Mouse (Mus musculus): Measurements from ENCODE around the gene Tpt1. TPM values are rescaled to one million over a fixed set of nuclear protein-coding genes. Genes with fewer than 3 reads are reported as not detected.
"Not testable (repeated sequence)": the region's sequence is repeated elsewhere in the genome, so short reads cannot be mapped to it uniquely, and the experiment has no call there.

The Tpt1 gene
- 1,000 to 10,000 TPM; 1,133 to 1,398 TPM for total RNA-seq (2021)
- long read RNA-seq, transcript Tpt1-201 (6 exons, 1,169 nt) = major isoform, 341 of 379 reads
- long read RNA-seq, partial matches to known transcripts = 4 of 379 reads
- long read RNA-seq, other reads (novel, unspliced or antisense) = 32 of 379 reads

- DNase-seq (ENCODE audit: low spot score in 2 of 2) = peak; percentile 99
Observed at GRCm38 (mm10) chr14:75844867-75845697, at the start of gene Tpt1. Gene Tpt1, plus strand, starts transcription at chr14:75845093.

DNA sequence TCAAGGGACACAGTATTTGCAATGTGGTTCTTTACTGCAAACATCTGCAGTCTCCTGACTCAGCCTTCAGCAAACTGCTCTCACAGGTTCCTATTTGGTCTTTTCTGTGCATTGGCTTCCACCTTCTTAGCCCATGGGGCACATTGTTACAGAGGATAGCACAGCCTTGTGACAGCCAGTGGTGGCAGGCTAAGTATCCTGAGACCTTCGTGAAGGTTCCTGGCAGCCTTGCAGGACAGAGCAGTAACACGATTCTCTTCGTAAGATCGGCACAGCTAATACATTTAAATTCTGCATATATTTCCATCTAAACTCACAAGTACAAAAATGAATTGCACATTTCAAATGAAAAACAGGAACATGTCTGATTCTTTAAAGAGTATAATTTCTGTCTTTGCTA, 49.0 kb upstream of the Tpt1 start:
- DNase-seq (ENCODE audit: low spot score in 2 of 2) = no peak

DNA sequence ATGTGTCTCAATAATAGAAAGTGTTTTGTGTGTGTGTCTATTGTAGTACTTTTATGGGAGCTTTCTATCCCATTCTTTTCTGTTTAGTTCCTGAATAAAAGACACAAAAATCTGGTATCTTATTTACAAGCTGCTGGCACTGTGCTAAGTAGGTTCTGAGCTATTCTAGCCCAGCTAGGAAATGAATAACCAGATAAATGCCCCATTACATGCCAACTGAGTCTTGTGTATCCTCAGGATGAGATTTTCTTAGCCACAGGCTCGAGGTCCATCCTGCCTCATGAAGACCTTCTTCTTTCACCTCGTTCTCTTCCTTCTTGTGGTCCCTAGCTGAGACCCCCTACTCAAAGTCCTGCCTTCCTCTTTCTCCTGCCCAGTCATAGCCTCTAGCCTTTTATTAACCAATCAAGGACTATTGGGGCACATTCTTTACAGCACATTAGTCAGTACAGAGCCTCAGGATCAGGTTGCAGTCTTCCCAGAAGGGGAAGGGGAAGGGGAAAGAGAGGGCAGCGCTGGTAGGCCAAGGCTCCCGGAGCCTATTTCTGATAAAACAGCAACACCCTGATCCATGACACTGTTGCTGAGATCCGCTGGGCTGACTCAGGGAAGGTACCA, 47.0 kb upstream of the Tpt1 start:
- DNase-seq (ENCODE audit: low spot score in 2 of 2) = no peak

GRCm38 (mm10) chr14:75807800-75808199, 37.1 kb upstream of the Tpt1 start:
- DNase-seq (ENCODE audit: low spot score in 2 of 2) = no peak

DNA sequence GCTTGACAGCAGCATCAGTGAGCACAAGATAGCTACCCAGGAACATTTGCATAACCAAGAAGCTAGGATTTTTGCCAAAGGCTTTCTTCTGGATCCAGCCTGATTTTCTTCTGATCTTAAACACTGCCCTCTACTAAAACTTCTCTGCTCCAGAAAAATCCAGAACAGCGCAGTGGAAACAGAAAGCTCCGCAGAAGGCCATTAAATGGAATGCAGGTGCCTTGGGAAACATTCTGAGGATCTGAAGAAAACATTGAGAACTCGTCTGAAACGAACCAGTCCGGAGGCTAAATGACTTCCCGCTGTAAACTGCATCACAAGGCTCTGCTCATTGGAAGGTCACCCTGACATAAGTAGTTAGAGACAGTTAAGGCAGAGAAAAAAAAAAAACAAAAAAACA, 35.0 kb upstream of the Tpt1 start:
- no peak for DNase-seq (ENCODE audit: low spot score in 2 of 2)

DNA sequence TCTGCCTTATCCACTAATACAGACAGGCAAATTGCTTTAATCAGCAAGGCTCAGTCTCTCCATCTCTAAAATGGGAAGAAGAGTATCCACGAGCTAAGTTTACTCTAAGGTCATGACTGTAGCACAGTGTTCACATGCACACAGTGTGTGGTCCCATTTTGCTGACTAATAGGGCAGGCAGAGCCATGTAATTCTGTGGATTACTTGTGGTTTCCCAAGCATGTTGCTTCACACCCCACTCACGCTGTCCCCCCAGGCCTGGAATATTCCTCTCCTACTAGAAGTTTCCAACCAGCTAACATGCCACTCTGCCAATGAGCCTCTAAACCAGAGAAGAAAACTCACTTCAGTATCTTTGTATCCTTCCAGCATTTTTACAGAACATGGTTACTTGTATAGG, 26.4 kb upstream of the Tpt1 start:
- no peak for DNase-seq (ENCODE audit: low spot score in 2 of 2)

GRCm38 (mm10) chr14:75819341-75819740, 25.6 kb upstream of the Tpt1 start:
- no peak for DNase-seq (ENCODE audit: low spot score in 2 of 2)

GRCm38 (mm10) chr14:75820007-75820406, 24.9 kb upstream of the Tpt1 start:
- DNase-seq (ENCODE audit: low spot score in 2 of 2) = no peak

- DNase-seq (ENCODE audit: low spot score in 2 of 2) = no peak
Observed at GRCm38 (mm10) chr14:75826851-75827410, 18.0 kb upstream of the Tpt1 start.

DNA sequence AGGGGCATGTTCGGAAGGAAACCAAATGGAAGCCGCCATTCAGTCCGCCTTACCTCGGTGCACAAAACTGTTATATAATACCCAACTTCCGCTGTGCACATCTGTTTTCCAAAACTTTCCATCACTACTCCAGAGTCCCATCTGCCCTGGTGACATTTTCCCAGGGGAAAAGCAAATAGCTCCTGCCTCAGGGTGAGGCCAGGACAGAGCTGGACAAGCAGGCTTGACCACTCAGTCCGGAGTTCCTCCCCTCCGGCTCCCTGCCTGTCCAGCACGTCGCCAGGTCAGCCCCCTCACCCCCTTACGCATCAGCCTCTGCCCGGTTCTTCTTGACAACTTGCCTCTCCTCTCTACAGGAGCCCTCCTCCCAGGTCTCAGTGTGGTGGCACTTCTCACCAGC, 16.7 kb upstream of the Tpt1 start:
- no peak for DNase-seq (ENCODE audit: low spot score in 2 of 2)

GRCm38 (mm10) chr14:75828866-75829806, 15.8 kb upstream of the Tpt1 start:
- DNase-seq (ENCODE audit: low spot score in 2 of 2) = peak; percentile 92 to 95

DNA sequence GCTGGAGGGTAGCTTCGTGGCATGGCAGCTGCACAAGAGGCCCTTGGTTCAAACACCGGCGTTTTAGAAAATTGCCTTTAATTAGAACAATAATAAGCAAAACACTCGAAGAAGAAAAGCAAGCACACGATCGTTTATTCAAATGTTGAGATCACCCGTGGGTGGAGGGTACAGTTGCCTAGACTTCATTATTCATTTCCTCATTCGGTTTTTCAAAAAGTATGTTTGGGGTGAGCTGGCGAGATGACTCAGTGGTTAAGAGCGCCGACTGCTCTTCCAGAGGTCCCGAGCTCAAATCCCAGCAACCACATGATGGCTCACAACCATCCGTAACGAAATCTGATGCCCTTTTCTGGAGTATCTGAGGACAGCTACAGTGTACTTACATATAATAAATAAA, 15.1 kb upstream of the Tpt1 start:
- not testable (repeated sequence) for DNase-seq (ENCODE audit: low spot score in 2 of 2)

DNA sequence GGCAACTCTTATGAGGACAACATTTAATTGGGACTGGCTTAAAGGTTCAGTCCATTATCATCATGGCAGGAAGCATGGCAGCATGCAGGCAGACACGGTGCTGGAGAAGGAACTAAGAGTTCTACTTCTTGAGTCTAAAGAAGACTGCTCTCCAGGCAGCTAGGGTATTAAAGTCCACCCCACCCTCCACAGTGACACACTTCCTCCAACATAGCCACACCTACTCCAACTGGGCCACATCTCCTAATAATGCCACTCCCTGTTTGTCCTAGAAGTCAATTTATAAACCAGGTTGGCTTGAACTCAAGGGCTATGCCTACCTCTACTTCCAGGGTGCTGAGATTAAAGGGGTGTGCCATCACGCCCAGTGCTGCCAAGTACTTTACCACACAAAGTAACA, 12.9 kb upstream of the Tpt1 start:
- no peak for DNase-seq (ENCODE audit: low spot score in 2 of 2)

- no peak for DNase-seq (ENCODE audit: low spot score in 2 of 2)
Observed at GRCm38 (mm10) chr14:75832982-75833381, 11.9 kb upstream of the Tpt1 start.

DNA sequence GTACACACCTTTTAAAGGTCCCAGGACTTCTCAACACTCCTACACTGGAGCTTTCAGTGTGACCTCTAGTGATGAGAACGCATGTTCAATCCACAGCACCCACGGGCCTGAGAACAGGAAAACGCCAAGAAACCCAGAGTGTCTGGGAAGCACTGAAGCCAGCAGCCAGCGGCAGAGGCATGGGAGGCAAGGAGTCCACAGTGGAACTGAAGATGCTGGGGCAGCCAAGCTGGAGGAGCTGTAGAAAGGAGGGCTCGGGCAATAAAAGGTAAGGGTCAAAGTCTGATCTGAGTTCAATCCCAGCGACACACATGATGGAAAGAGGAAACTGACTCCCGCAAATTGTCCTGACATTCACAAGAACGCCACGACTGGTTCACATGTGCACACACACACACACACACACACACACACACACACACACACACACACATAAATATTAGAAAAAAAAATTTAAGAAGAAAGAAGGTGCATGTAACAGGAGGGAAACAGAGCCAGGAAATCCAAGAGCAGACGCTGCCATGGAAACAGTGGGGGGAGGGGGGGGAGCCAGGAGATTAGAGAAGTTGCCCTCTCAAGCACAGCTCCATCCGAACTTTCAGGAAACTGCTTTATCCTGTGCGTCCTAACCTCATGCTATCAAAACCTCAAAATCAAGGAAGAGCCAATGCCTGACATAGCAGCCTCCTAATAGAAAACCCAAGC, 11.2 kb upstream of the Tpt1 start:
- DNase-seq (ENCODE audit: low spot score in 2 of 2) = peak in 1 of 2 experiments; percentile 30

DNA sequence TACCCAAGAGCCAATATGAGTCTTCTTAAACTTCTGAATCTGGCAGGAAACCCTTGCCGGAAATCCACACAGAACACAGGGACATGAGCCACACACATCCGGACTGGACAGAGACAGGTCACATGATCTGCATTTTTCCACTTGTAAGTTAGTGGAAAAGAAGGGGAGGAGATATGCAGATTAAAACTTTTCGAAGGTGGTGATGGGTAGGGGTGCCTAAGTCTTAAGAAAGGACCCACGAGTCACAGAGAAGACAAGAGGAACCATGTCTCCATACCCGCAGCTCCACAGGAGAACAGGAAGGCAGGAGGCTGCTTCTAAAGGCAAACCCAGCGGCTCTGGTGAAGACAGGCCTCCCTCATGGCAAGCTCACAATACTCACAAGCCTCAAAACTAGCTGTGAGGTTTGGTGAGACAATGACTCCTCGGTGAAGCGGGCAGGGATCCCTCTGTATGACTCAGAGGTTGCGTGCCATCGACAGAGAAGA, 10.6 kb upstream of the Tpt1 start:
- DNase-seq (ENCODE audit: low spot score in 2 of 2) = peak; percentile 23 to 43

DNA sequence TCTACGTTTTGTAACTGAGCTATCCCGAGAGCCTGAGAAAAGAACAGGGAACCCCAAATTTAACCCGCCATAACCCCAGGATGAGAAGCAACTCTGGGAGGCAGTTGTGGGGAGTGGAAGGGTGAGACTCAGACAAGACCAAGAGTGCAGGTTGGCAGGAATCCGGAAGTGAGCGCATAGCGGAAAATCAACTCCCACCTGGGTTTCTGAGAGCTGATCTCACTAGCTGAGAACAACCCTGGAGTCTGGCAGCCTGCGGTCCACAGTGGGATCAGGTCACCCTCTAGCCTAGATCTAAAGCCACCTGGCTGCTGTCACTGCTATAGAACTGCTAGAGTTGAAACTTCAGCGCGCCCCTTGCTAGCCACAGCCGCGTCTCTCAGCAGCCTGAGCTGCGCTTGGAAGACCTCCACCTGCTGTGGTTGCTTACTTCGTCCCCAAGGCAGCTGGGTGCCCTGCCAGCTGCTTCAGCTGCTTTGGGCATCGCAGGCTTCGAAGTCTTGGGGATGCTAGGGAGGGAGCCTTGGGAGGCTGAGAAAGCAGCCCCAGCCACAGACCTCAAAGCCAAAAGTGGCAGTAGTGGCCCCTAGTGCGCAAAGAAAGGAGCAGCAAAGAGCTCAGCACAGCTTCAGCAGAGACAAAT, 10.0 kb upstream of the Tpt1 start:
- DNase-seq (ENCODE audit: low spot score in 2 of 2) = peak; percentile 34 to 43

DNA sequence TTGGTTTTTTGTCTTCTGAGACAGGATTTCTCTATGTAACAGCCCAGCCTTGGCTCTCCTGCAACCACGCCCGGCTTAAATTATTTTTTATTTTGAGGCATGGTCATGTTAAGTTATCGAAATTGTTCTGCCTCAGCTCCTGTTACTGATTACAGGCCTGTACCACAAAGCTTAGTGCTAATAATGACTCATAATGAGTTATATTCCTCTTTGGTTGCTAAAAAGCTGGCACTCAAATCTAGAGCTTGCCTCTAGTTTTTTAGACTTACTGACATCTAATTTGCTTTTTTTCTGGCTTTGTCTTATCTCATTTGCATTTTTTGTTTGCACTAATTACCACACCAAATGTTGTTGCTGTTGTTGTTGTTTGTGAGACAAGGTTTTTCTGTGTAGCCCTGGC, 8.3 kb upstream of the Tpt1 start:
- no peak for DNase-seq (ENCODE audit: low spot score in 2 of 2)

- peak; percentile 48 to 54 for DNase-seq (ENCODE audit: low spot score in 2 of 2)
Observed at GRCm38 (mm10) chr14:75837048-75837916, 7.6 kb upstream of the Tpt1 start.
